Mouse (Mus musculus) adrenal gland (tissue): Measurements from ENCODE around the gene Sh3bgr.

Experiments used
- intact Hi-C: fragments of 180-260 bp; cut with DNase I; formaldehyde crosslinking; loops from one replicate; pipeline ENCODE4 v1.15.1; 2025
- long read RNA-seq, 2 experiments: library from polyadenylated mRNA; unstranded; transcript quantifications; one replicate each; pipeline ENCODE4 v2.0.0; 2020; ENCODE audit warnings: borderline replicate concordance in 1 of 2; ENCODE audit not compliant: insufficient replicate concordance in 1 of 2

Gene Sh3bgr
- long read RNA-seq, experiment 1, partial matches to known transcripts, result 3 of 7 reads
- long read RNA-seq, experiment 1, other reads (novel, unspliced or antisense), result 2 of 7 reads
- long read RNA-seq, experiment 2, partial matches to known transcripts, result 3 of 6 reads
- long read RNA-seq, experiment 2, other reads (novel, unspliced or antisense), result 0 of 6 reads

DNA sequence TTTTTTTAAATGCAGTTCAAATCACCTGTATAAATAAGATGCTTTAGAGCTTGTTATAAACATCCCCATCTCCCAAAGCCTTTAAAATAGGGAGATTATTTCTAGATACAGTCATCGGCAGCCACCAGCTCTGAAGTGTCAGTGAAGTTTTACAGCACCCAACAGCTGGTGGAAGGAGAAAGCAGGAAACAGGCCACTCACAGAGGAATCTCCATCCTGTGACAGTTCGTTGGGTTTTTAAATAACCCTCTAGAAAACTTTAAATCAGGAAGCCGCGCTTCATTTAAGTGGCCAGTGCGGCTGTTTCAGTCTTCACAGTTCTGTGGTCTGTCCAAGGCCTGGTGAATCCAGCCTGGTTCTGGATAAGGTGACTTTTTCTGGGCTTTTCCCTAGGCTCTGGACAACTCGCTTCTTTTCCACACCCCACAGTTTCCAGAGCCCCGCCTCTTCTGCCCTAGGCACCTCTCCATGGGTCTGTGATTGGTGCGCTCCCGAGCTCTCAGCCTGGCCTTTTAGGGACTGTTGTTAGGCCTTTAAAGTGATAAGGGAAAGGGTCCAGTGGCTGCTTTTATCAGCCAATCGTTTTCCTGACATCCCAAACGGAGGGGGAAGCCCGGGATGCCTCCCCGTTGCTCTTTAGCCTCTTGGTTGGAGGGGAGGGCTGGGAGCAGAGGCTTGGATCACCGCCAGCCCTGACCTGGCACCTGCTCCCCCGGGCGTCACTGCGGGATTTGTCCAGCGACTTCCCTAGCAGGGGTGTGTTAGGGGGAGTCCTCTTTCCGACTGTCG is at the start of gene Sh3bgr:
Gene Sh3bgr, plus strand, starts transcription at position 538 of the 789 bp plus-strand sequence.
- intact Hi-C loops, result no loop called here

DNA sequence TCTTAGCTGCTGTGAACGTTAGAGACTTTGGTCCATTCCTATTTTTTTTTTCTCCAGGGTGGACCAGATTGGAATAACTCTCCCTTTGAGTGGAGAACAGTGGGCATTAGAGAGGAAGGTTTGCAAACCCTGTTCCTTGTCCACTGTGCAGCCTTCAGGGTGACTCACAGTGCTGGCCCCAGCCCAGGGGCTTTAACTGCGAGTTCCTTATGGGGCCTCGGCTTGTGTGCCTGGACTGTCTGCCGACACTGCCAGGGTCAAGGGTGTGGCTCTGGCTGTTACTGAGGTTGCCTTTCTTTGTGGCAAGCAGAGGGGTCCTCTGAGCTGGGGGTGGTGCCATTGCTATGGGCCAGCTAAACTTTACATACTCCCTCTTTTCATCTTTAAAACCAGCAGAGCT is 49.3 kb upstream of the Sh3bgr start:
- intact Hi-C loops, result no loop called here

DNA sequence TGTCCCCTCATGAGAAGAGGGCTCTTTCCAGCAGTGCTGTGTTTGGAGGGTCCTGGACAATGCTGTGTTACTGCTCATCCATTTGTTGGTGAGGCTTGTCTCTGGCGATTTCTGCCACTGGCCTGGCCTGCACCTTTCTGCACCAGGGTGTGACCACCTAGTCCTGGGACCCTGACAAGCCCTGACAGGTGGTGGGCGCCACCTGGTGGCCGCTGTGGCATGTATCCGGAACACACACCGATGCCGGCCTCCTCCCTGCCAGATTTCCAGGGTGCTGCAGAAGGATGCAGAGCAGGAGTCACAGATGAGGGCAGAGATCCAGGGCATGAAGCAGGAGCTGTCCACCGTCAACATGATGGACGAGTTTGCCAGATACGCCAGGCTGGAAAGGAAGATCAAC is 48.7 kb upstream of the Sh3bgr start:
- intact Hi-C loops, result no loop called here

DNA sequence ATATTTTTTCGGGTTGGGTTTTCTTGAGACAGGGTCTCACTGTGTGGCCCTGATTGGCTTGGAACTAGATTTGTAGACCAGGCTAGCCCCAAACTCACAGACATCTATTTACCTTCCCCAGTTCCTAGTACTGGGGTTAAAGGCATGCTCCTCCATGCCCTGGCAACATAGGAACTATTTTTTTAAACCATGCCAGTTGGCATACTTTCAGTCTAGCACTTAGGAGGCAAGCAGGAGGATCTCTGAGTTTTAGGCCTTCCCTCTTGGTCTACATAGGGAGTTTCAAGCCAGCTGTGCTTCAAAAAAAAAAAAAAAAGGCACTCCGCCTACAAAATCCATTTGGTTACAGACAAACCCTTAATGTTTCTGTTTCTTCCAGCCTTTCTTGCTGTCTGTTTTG is 45.8 kb upstream of the Sh3bgr start:
- intact Hi-C loops, result no loop called here

DNA sequence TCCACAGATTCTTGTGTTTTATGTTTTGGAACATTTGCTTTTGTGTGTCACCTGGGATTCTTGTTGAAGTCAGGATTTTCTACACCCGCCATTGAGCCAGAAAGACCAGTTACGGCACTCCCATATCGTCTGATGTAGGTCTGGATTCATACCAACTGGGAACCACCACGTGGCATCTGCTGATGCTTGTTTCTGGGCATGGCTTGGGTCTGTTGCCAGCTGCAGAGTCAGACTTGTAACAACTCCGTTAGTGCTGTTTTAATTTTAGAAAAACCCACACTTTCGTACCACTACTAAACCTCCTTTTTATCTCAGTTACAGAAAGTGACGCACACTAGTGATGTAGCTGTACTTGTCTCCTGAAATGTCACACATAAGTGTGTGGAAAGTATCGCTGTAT is 44.2 kb upstream of the Sh3bgr start:
- intact Hi-C loops, result no loop called here

DNA sequence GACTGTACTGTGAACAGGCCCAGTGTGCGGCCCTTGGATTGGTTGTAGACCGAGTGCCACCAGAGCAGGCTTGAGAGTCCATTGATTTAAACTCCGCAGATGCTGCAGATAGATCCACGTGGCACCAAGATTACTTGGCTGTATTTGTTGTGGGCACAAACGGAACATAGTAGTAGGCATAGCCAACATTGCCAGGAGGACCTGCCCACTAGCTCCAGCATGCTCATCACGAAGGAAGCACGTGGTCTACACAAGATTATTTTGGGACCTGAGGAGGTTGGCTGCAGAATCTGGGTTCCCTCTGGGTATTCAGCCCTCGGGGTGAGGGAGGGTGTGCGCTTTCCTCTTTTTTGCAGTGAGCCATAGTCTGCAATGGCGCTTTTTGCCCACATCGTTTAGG is 43.1 kb upstream of the Sh3bgr start:
- intact Hi-C loops, result no loop called here

DNA sequence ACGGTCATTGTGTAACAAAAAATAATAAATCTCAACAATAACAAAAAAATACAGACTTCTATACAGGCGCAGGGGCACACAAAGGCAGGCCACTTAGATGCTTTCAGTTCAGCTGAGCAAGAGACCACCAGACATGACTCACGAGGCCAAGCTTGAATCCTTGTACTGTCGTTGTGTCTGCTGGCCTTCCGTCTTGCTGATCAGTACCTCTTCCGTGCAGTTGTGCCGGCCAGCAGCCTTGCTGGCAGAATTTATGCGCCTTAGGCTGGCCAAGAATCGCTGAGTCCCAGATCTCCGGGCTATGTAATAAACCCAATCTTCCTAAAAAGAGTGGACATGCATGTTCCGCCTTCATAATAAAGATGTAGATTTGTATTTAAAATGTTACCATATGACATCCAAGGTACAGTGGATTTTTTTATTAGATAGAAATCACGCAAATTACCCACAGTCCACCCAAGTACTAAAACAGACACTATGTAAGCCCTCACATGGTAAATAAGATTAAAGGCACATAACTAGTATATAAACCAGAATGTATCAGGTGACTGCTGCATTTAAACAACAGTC is 41.7 kb upstream of the Sh3bgr start:
- intact Hi-C loops, result no loop called here

DNA sequence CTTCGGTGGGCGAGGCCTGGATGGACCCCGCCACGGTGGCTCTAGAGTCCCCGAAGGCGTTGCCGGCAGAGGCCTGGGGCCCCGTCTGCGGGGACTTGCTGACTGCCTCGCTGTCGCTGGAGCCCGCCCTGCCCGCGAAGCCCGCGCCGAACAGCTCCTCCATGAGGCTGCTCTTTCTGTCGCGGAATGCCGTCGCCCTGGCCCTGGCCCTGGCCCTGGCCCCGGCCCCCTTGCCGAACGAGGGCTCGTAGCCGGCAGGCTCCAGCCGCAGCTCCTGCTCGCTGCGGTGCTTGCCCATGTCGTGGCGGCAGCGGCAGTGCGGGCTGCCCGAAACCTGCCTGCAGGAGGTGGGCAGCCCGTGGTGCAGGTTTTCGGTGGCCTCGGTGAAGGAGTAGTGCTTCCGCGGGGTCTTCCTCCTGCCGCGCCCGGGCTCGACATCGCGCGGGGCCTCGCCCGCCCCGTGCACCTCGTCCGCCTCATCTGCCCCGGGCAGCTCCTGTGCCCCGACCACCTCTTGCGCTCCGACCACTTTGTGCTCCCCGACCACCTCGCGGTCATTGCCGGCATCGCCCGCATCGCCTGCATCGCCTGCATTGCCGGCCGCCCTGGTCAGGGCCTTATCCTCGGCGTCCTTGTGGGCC is 41.0 kb upstream of the Sh3bgr start:
- intact Hi-C loops, result no loop called here

DNA sequence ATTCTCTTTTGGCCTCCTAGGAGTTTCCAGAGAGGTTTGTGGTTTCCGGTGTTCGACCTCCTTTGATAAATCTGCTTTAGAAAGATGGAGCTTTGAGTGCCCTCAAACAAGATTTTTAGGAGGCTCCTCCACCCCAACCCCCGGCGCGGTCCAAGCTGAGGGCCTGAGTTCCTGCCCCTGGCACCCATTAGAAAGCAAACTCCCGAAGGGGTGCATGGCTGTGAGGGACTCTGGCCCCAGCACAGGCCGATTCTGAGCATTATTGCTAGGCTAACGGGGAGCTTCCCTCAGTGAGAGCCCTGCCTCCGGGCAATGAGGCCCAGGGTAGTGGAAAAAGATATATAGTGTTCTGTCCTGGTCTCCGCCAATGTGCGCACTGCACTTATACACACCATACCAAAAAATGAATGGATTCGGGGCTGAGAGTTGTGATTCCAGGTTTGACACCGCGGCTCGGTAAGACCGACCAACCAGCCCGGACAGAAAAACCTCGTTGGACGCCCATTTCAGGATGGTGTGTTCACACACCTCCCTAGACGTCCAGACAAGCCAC is 40.4 kb upstream of the Sh3bgr start:
- intact Hi-C loops, result no loop called here

DNA sequence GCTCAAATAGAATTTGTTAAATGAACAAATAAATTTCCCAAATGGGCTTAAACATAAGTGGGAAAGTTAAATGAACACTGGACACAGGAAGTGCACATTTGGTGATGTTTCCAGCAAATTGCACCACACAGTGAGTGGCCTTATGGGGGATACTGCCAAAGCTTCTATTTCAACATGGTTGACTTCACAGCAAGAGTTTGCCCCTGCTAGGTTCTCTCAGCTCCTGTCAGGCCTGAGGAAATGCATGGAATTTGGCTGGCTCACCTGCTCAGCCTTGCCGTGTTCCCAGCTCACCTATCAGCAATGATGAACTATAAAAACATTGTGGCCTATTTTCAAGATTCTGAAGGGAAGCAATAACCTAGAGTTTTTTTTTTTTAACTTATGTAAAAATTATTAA is 39.3 kb upstream of the Sh3bgr start:
- intact Hi-C loops, result no loop called here

DNA sequence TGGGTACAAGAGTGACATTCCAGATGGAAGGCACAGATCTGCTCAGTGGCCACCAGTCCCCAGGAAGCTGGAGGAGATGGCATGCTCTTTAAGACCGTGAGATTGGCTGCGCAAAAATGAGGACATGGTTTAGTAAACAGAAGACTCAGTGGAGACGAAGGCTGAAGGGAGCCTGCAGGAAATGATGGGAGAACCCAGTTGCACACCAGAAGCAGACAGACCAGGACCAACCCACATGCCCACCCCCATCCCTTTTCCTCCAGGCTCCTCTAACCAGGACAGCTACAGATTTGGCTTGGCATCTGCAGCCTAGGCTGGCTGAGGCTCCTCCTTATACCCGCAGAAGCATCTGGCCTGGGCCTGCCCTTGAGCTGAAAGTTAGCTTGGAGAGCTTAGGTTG is 38.9 kb upstream of the Sh3bgr start:
- intact Hi-C loops, result no loop called here

DNA sequence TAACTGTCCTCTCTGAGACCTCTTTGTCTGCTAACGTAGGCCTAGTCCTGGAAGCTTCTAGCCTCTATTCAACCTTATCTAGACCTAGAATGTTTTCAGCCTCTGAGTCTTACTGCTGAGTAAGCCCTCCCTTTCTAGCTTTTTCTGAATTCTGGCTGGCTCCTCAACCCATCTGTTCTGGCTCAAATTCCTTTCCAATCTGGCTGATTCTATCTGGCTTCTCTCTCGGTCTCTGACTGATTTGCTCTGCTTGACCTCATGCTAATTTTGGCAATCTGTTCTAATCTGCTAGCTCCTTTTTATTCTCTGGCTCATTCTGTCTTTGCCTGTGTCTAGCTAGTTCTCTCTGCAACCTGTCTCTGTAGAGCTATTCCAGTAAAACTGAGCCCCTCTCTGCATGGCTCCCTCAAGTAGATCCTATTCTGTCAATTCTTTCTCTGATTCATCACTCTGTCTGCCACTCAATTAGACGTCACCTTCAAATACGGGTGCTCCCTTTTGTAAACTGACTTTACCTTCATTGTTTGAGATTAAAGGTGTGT is 34.5 kb upstream of the Sh3bgr start:
- intact Hi-C loops, result no loop called here

DNA sequence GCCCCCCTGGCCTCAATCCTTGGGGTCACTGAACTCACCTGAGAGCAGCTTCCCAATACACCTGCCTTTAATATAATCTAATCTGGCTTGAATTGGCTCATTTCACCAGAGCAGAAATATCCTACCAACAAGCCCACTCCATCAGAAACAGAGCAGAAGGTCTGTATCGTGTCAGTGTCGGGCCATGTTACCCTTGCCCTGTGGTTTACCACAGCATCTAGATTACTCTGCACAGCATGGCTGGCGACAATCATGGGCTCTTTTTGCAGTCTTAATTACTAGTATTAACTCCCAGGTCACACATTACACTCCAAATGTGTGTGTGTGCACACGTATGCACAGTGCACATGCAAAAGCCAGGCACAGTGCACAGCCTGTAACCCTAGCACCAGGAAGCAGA is 31.4 kb upstream of the Sh3bgr start:
- intact Hi-C loops, result no loop called here

DNA sequence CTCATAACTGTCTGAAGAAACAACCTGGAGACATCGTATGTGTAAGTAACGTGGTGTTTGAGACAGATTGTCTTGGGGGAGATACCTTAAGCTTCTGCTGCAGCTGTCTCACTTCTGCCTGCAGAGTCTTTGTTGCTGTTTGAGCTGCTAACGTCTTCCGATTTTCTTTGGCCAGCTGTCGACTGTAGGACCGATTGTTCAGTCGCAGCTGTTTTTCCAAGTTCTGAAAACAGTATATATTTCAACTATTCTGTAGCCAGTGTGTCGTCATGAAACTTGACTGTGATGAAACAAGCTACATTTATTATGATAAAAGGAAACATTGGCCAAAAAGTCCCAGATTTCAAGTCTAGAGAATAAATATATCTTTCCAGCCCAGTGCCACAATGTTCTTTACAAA is 26.6 kb upstream of the Sh3bgr start:
- intact Hi-C loops, result no loop called here

DNA sequence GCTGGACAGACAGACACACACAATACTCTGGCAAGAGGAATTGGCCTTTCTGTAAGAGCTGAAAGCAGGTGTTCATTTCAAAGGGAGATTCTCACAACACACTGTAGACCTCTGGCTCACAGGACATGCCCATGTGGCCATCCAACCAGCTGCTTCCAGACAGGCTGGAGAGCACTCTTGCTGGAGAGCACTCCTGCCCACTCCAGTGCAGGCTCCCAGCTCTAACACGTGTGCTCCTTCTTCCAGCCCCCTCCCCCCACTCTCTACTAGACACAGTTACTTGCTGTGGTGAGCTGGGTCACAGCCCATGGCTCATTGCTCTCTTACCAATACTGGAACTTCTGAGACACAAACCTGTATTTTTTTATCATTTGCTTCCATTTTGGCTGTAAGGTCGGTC is 24.9 kb upstream of the Sh3bgr start:
- intact Hi-C loops, result no loop called here

DNA sequence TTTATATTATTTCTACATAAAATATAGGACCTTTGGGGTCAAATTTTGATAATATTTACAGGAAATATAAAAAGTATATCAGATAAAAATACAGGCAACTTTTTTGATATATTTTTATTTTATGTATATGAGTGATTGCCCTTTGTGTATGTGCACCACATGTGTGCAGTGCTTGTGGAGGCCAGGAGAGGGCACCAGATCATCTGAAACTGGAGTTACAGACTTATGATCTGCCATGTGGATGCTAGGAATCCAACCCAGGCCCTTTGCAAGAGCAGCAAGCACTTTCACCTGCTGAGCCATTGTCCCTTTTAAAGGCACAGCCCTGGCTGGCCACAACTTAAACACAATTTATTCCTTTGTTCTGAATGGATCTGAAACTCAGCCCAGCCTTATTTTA is 21.1 kb upstream of the Sh3bgr start:
- intact Hi-C loops, result no loop called here

DNA sequence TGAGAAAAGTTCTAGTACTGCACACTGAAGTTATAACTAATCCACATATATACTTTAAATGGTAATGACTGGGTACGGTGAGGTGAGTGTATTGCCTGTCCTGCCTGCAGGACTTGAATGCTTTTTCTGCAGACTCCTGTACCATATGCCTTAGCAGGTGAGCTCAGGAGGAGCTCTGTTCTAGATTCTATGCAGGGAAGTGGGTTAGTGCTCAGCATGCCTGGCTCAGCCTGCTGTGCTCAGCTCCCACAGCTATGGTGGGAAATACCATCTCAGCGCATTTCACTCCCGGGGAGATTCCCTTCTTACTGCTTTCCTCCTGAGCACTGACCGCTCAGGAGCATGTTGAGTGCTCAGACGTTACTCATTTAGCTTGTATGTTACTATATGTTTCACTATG is 12.6 kb upstream of the Sh3bgr start:
- intact Hi-C loops, result no loop called here

DNA sequence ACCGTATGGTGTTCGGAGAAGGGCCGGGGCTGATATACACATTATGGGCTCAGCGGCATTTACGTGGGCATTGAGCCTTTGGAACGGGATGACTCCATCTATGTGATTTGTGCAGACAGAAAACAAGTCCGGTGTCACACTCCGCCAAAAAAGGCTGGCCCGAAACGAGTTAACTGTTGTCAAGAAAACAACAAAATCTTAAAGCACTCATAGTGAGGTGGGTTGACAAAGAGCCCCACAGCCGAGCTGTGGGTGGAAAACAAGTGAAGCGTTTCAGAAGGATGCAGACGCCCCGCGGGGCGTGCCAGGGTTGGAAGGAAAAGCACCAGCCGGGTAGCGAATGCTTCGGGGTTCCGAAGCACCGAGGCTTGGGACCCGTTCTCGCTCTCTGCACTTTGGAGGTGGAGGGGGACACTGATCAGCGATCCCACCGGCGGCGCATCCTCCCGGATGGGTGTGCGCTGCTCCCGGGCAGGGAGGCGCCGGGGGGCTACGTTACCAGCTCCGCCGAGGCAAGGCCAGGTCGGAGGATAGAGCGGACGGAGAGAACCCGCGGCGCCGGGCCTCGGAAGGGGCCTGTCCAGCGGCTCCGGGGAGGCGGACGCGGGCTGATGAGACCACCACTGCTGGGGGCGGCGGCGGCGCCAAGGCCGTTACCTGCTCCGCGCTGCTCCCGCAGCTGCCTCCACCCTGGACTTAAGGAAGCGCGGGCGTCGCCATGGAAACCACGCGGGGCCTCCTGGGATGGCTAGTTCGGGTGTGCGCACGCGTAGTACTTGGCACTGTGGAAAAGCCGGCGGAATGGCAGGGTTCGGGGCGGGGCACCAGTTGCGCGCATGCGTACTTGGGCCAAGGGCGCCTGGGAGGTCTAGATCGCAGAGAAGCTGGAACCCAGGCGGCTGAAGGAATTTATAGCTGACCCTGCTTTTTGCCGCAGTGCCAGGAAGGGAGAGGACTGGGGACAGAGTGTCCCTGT is 8.4 kb upstream of the Sh3bgr start, which contains the start of gene Lca5l:
Gene Lca5l, minus strand, starts transcription at position 741 of the 976 bp plus-strand sequence.
- intact Hi-C loops, result no loop called here

DNA sequence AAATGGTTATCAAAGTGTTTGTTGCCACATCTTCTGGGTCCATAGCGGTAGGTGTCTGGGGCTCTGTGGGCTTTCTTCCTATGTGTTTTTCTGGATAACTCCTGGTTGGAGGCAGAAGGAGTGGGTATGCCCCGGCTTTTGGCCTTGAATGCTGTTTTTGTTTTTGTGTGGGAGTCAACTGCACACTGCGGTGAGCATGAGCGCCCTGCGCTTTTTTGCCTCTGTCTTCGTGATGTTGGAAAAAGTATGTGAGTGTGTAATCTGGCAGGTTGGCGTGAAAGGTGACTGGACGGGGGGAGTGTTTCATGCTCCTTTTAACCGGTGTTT is 415 bp downstream of the Sh3bgr start:
- intact Hi-C loops, result no loop called here

DNA sequence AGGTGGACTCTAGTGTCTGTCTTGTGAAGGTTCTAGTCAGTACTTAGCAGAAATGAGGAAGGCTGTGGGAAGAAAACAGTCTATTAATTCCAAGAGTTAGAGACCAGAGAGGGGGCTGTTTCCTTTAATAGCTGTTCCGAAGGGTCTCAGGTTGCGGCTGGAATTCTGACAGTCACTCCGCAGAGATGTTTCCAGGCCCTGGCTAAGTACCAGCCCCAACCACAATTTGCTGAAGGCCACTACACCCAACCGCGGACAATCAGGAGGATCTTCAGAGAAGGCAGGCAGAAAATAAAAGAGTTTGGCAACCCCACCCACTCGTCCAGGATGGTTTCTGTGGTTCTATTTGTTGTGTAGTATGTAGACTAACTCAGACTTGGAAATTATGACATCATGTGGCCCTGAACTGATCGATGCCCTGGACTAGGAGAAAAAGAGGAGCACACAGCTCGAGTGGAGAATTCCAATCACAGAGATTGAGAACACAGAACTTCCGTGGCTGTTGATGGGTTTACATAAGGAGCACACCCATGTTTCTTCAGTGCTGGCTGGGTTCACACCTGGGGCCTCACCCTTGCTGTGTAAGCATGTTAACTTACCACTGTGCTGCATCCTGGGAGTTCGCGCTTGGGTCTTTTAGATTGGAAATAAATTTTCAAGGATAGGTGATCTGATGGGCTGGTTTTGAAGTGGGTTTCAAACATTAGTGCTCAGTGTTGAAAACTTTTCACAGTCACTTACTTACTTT is 1.4 kb downstream of the Sh3bgr start:
- intact Hi-C loops, result no loop called here
